Mouse (Mus musculus) lung, postnatal 0 days (tissue): ENCODE data around the gene Grin2c.

Experiments used
- CTCF ChIP-seq: IDR thresholded peaks from 2 replicates; pipeline ENCODE4 v1.5.1; 2016; ENCODE audit warnings: antibody characterized with exemption, mild to moderate bottlenecking
- EP300 ChIP-seq: IDR thresholded peaks from 2 replicates; pipeline ENCODE4 v1.6.1; 2016; ENCODE audit warnings: antibody characterized with exemption, mild to moderate bottlenecking, control low read depth

DNA sequence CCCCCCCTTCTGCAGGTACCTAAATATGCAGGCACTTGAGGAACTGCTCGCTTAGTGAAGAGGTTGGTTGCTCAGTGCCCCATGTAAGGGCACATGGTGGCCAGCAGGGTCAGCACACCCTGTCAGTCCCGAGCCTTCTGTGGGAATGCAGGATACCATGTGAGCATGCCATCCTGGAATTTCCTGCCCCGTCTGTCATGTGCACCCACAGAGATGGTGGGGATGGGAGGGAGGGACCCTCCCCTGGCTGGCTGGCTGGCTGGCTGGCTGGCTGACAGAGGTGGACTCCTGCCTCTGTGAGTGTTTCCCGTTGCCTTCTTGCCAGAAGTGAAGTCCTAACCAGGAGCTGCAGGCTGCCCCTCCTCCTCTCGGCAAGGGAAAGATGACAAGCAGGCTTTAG lies 44.5 kb downstream of the Grin2c start:
- TF ChIP-seq CTCF (peak; percentile 41), EP300 (no peak)
